ENCODE assay signal across 34 mouse cellular contexts in genomic region chr7:140077698-140078097, GRCm38 (mm10). TPM values are rescaled to one million over a fixed set of nuclear protein-coding genes. Genes with fewer than 3 reads are reported as not detected.
DNase-seq lines count a peak whose midpoint lies in the region; TF ChIP-seq lines count a peak whose summit lies in the region.
"Had no signal": no experiment of that assay in that cellular context is flagged by ENCODE, and none has a peak within 500 bp of the region (broad histone marks: within the 10 kb centered on the region; RNA-seq: fewer than 3 reads in every experiment).

No protein-coding gene starts in this region.

- H3K79me2 ChIP-seq in myocyte (ENCODE audit: control insufficient read depth, insufficient read depth): no peaks in the 10 kb centered on the region

- intact Hi-C loops in gastrocnemius, postnatal 36 days (cut with DNase I): loop anchor here (1.0 kb wide), 1 partner anchor 64 kb away; no protein-coding TSS in a partner anchor

- no peaks in the 10 kb centered on the region for H3K36me3 ChIP-seq in myocyte (ENCODE audit: control insufficient read depth, insufficient read depth)
- H3K36me3 ChIP-seq: embryonic facial prominence, embryonic 10.5 days; forebrain, embryonic 10.5 days; intestine, embryonic 15.5 days; kidney, embryonic 15.5 days had no signal

- DNase-seq in 416B (ENCODE audit: low read depth) (peak; percentile 85), ES-CJ7 (ENCODE audit: low read depth, low spot score) (peak; percentile 69), R1 (ENCODE audit: low read depth, low spot score) (peak; percentile 65)
- DNase-seq in spleen, adult 18-20 months: no peak
- DNase-seq in thymus, postnatal 36 days: no peak
- no peak for DNase-seq in gastrocnemius, postnatal 36 days
- DNase-seq: adrenal gland, adult 2 months; cerebellum, adult 11 months; cerebellum, adult 9-11 months; gastrocnemius, postnatal 25 days; heart, postnatal 4 days; kidney, postnatal 36 days; lung, embryonic 14.5 days; right cerebral cortex, adult 18-20 months had no signal

- H3K4me2 ChIP-seq in myocyte (ENCODE audit: low read depth): peak overlapping the region; percentile 51
- H3K4me2 ChIP-seq: hindbrain, embryonic 15.5 days; intestine, embryonic 15.5 days; kidney, embryonic 15.5 days; lung, embryonic 14.5 days; midbrain, embryonic 15.5 days; neural tube, embryonic 15.5 days had no signal

- H3K4me3 ChIP-seq in myocyte: no peak overlapping the region
- H3K4me3 ChIP-seq: embryonic facial prominence, embryonic 10.5 days; forebrain, embryonic 10.5 days; hindbrain, embryonic 15.5 days; intestine, embryonic 15.5 days; kidney, embryonic 15.5 days; midbrain, embryonic 15.5 days; neural tube, embryonic 15.5 days had no signal

- TF ChIP-seq POLR2A in myocyte (IDR thresholded peaks at IDR 0.05; ENCODE audit: insufficient read length, low read depth): no peak

- no peak overlapping the region for H3ac ChIP-seq in myocyte (ENCODE audit: control insufficient read depth, insufficient read length)

- no peaks in the 10 kb centered on the region for H3K27me3 ChIP-seq in myocyte (ENCODE audit: control insufficient read depth, insufficient read depth, insufficient read length)
- H3K27me3 ChIP-seq: hindbrain, embryonic 15.5 days had no signal

TF ChIP-seq in myocyte, 11 proteins besides CTCF, POLR2A, EP300 and RAD21:
- no peak for TF ChIP-seq TCF3 (IDR thresholded peaks at IDR 0.05; ENCODE audit: insufficient read length, low read depth)
- TF ChIP-seq REST (IDR thresholded peaks at IDR 0.05; ENCODE audit: insufficient read depth, insufficient read length): no peak
- TF ChIP-seq SRF (IDR thresholded peaks at IDR 0.05; ENCODE audit: control insufficient read depth, insufficient read length, low read depth): no peak
- TF ChIP-seq TCF12 (IDR thresholded peaks at IDR 0.05; ENCODE audit: insufficient read depth, poor library complexity, severe bottlenecking): no peak
- no peak for TF ChIP-seq MAX (IDR thresholded peaks at IDR 0.05; ENCODE audit: low read depth)
- no peak for TF ChIP-seq E2F4 (IDR thresholded peaks at IDR 0.05; ENCODE audit: insufficient read depth)
- TF ChIP-seq MYOG (IDR thresholded peaks at IDR 0.05; ENCODE audit: control insufficient read depth in 1 of 3, insufficient read depth in 1 of 3, insufficient read length in 2 of 3, low read depth in 2 of 3): no peak
- no peak for TF ChIP-seq MYOD1 (IDR thresholded peaks at IDR 0.05; ENCODE audit: control insufficient read depth in 1 of 3, insufficient read length in 2 of 3, low read depth in 2 of 3)
- no peak for TF ChIP-seq POLR2AphosphoS2 (IDR thresholded peaks at IDR 0.05; ENCODE audit: insufficient read length, low read depth)
- TF ChIP-seq USF1 (IDR thresholded peaks at IDR 0.05; ENCODE audit: low read depth): no peak
- no peak for TF ChIP-seq CEBPB (IDR thresholded peaks at IDR 0.05; ENCODE audit: insufficient read depth, poor library complexity, severe bottlenecking)

RNA-seq across cellular contexts. Expression of gene Caly, which starts 4.7 kb away (rescaled TPM):
- polyA plus RNA-seq in myocyte (2012; fragmentation: generic; extraction: Trizol): not detected
- under 1 TPM in 1 of 2 experiments, not detected in 1; 0.33 TPM for total RNA-seq in gastrocnemius, postnatal 36 days (2021)
- total RNA-seq: gastrocnemius, postnatal 25 days; megakaryocyte-erythroid progenitor cell, adult 5-6 weeks had no signal
- polyA plus RNA-seq: liver, embryonic 14.5 days; lung, embryonic 14.5 days had no signal

RNA-seq across cellular contexts. Expression of gene Prap1, which starts 15.5 kb away (rescaled TPM):
- not detected for polyA plus RNA-seq in myocyte (2012; fragmentation: generic; extraction: Trizol)
- total RNA-seq in gastrocnemius, postnatal 36 days (2021): not detected
- total RNA-seq: adrenal gland, adult 2 months; adrenal gland, postnatal 4 days; gastrocnemius, postnatal 25 days; heart, adult 8-10 months; heart, postnatal 4 days; left cerebral cortex, adult 18-20 months; left cerebral cortex, postnatal 36 days; megakaryocyte-erythroid progenitor cell, adult 5-6 weeks had no signal
- polyA plus RNA-seq: adrenal gland, adult 2 months; cortical plate, adult 2 months; embryonic facial prominence, embryonic 10.5 days; forebrain, embryonic 10.5 days; forebrain, embryonic 16.5 days; hindbrain, embryonic 15.5 days; kidney, embryonic 15.5 days; liver, embryonic 14.5 days; lung, embryonic 14.5 days; midbrain, embryonic 15.5 days; neural tube, embryonic 15.5 days had no signal

RNA-seq across cellular contexts. Expression of gene Fuom, which starts 24.5 kb away (rescaled TPM):
- polyA plus RNA-seq in myocyte (2012; fragmentation: generic; extraction: Trizol): 9.5 TPM
- total RNA-seq in gastrocnemius, postnatal 36 days (2021): 10 to 100 TPM; 38.9 to 42.5 TPM

RNA-seq across cellular contexts. Expression of gene Msx3, which starts 28.8 kb away (rescaled TPM):
- polyA plus RNA-seq in myocyte (2012; fragmentation: generic; extraction: Trizol): 0.05 TPM
- not detected for total RNA-seq in gastrocnemius, postnatal 36 days (2021)
- total RNA-seq: adrenal gland, adult 2 months; adrenal gland, postnatal 4 days; gastrocnemius, postnatal 25 days; heart, adult 8-10 months; heart, postnatal 4 days; layer of hippocampus, adult 8-10 months; left cerebral cortex, adult 18-20 months; megakaryocyte-erythroid progenitor cell, adult 5-6 weeks had no signal
- polyA plus RNA-seq: adrenal gland, adult 2 months; heart, embryonic 16.5 days; intestine, embryonic 15.5 days; kidney, embryonic 15.5 days; limb, embryonic 14.5 days; liver, embryonic 14.5 days; lung, embryonic 14.5 days; small intestine, adult 2 months had no signal

RNA-seq across cellular contexts. Expression of gene Paox, which starts 37.9 kb away (rescaled TPM):
- polyA plus RNA-seq in myocyte (2012; fragmentation: generic; extraction: Trizol): 7.0 TPM
- total RNA-seq in gastrocnemius, postnatal 36 days (2021): 1 to 10 TPM; 3.1 to 3.7 TPM

Comparison
In these comparisons a context has a peak if more than half of its experiments do, and no peak if none do; other contexts are left out.
1. DNase-seq: peak in 416B (single experiment), ES-CJ7 (single experiment) and R1 (single experiment); none in spleen, adult 18-20 months (0 of 2), thymus, postnatal 36 days (0 of 2) and gastrocnemius, postnatal 36 days (0 of 2).